Mouse (Mus musculus) hindbrain, postnatal 0 days (tissue): ENCODE results near the gene Kcnj9. TPM values are rescaled to one million over a fixed set of nuclear protein-coding genes. Genes with fewer than 3 reads are reported as not detected.

ENCODE experiments used
- ATAC-seq: fragments of 200-750 bp; cut with Nextera tagmentation; 2 replicates; pipeline ENCODE4 v1.8.0; 2017; ENCODE audit warnings: mild to moderate bottlenecking, moderate TSS enrichment, moderate library complexity
- DNase-seq: peaks from one replicate; pipeline ENCODE4 v3.0.0-alpha.2; 2015; ENCODE audit warnings: low spot score
- H3K27ac ChIP-seq: fragments of 300-500 bp; sonication (generic); 2 replicates; pipeline ENCODE4 v1.5.1; 2014; ENCODE audit warnings: mild to moderate bottlenecking
- H3K27me3 ChIP-seq: fragments of 300-500 bp; sonication (generic); 2 replicates; pipeline ENCODE4 v1.6.1; 2014; ENCODE audit warnings: low read length, mixed read lengths; ENCODE audit not compliant: insufficient read depth
- H3K36me3 ChIP-seq: fragments of 300-500 bp; sonication (generic); 2 replicates; pipeline ENCODE4 v1.6.1; 2014; ENCODE audit warnings: low read length, mixed read lengths; ENCODE audit not compliant: insufficient read depth
- H3K4me1 ChIP-seq: fragments of 300-500 bp; sonication (generic); 2 replicates; pipeline ENCODE4 v1.6.1; 2014; ENCODE audit warnings: antibody characterized with exemption, low read length, mixed read lengths; ENCODE audit not compliant: insufficient read depth
- H3K4me2 ChIP-seq: fragments of 300-500 bp; sonication (generic); 2 replicates; pipeline ENCODE4 v1.6.1; 2014; ENCODE audit warnings: low read depth, mild to moderate bottlenecking, low read length, moderate library complexity, mixed read lengths
- H3K4me3 ChIP-seq: fragments of 300-500 bp; sonication (generic); 2 replicates; pipeline ENCODE4 v1.5.1; 2014; ENCODE audit warnings: low read length
- H3K9ac ChIP-seq: fragments of 300-500 bp; sonication (generic); replicated peaks from 2 replicates; pipeline ENCODE4 v1.6.1; 2014; ENCODE audit warnings: mild to moderate bottlenecking, low read length, moderate library complexity, mixed read lengths
- H3K9me3 ChIP-seq: fragments of 300-500 bp; sonication (generic); 2 replicates; pipeline ENCODE4 v1.6.1; 2016; ENCODE audit warnings: low read length, mixed read lengths
- CTCF ChIP-seq: IDR thresholded peaks from 2 replicates; pipeline ENCODE4 v1.5.1; 2016; ENCODE audit warnings: antibody characterized with exemption, control low read depth, low read depth
- WGBS: fragments of 180-500 bp; shearing (Covaris S2); extraction: QIAGEN DNeasy Blood & Tissue Kit; methylation state at CpG from one replicate; pipeline ENCODE4 v1.1.7; 2014; 5-methylcytosine and 5-hydroxymethylcytosine counted together
- polyA plus RNA-seq: library from polyadenylated mRNA; unstranded; fragments of >200 nt; fragmentation: Nextera tagmentation; extraction: Ambion mirVana; gene quantifications from 2 replicates; pipeline ENCODE4 v1.2.1, GENCODE M21; 2015
- total RNA-seq: library from RNA; depleted of rRNA; stranded (reverse); fragments of >200 nt; gene quantifications from 2 replicates; pipeline ENCODE4 v1.2.3, GENCODE M21; 2014

The Kcnj9 gene
- total and polyA plus RNA-seq, 2 experiments from 2014 or later: 3.6 to 9.8 TPM

DNA sequence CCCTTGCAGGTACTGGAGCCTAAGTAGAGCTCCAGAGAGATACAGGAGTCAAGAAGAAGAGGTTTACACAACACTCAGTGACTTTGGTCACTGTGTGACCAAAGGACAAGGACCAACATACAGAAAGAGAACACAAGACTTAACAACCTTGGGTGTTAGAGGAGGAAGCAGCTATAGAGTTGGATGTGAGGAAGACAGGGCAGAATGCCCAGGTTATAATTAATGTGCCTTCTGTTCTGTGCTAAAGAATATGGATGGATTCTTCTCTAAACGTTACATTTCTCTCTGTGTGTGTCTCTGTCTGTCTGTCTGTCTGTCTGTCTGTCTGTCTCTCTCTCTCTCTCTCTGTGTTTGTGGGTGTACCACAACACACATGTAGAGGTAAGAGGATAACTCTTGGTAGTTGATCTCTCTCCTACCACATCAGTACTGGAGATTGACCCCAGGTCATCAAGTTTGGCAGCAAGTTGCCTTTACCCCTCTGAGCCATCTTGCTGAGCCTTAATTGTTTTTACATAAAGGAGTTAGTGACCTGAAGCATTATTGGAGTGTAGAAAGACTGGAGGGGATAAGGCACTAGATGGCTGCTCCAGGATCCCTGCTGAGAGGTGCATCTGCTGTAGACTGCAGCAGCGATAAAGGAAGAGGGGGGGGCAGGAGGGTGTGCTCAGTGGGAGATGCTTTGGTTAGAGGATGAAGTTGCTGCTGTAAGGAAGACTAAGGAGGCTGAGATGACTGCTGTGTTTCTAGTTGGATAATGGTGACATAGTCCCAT, 8.5 kb upstream of the Kcnj9 start:
- no peaks in the 10 kb centered on the region for H3K36me3 ChIP-seq
- H3K4me2 ChIP-seq: no peak overlapping the region
- H3K4me1 ChIP-seq: peaks cover 8% of the 10 kb centered on the region
- DNase-seq (no peak), ATAC-seq (no peak)
- no peak overlapping the region for H3K9ac ChIP-seq
- no peaks in the 10 kb centered on the region for H3K9me3 ChIP-seq
- H3K4me3 ChIP-seq: no peak overlapping the region
- H3K27me3 ChIP-seq: peaks cover 6% of the 10 kb centered on the region; the same call in 1 of the 2 replicates
- no peak for TF ChIP-seq CTCF
- 22% methylated on average over 2 of the region's 2 CpGs for WGBS
- no peak overlapping the region for H3K27ac ChIP-seq

DNA sequence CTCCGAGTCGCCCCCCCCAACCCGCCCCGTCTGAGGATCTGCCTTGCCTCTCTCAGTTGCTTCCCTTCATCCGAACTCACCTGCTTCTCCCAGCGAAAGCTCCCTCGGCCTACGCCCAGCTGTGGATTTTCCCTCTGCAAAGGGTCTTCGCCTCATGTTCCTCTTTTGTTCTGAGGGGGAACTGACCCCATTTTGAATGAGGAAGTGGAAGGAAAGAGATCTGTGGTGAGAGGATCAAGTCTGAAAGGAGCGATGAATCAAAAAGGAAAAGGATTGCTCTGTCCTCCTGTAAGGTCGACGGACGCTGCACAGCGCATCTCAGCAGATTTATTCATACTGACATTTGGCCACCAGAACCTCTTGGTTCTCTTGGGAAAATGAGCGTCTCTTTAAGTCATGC, 6.7 kb upstream of the Kcnj9 start:
- Histone ChIP-seq H3K36me3 (no peaks in the 10 kb centered on the region), H3K4me3 (no peak overlapping the region), H3K4me2 (no peak overlapping the region), H3K4me1 (peaks cover 8% of the 10 kb centered on the region; the same call in 1 of the 2 replicates), H3K9ac (no peak overlapping the region), H3K27ac (no peak overlapping the region), H3K27me3 (peaks cover 6% of the 10 kb centered on the region; the same call in 1 of the 2 replicates), H3K9me3 (no peaks in the 10 kb centered on the region)
- 78% methylated on average over 15 of the region's 15 CpGs for WGBS
- ATAC-seq: no peak
- no peak for TF ChIP-seq CTCF
- no peak for DNase-seq

DNA sequence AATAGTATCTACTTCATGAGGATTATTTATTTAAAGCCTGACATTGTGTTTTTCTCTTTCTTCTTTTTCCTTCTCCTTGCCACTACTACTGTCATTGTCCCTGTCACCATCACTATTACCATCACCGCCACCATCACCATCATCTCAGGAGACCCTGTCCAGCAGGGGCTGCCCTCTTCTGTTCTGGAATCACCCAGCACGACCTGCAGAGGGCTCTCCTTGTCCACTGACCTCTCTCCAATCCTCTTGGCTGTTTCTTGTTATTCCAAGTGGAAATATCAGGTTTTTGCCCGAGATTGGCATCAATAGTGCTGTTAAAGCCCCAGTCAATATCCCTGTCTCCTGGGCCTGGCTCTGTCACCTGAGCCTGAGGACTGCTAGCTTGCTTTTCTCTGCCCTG, 4.4 kb upstream of the Kcnj9 start:
- Histone ChIP-seq H3K4me1 (peaks cover 5% of the 10 kb centered on the region), H3K9ac (no peak overlapping the region), H3K36me3 (no peaks in the 10 kb centered on the region), H3K9me3 (no peaks in the 10 kb centered on the region), H3K27ac (no peak overlapping the region), H3K4me3 (no peak overlapping the region), H3K27me3 (no peaks in the 10 kb centered on the region), H3K4me2 (no peak overlapping the region)
- peak; percentile 76 for TF ChIP-seq CTCF
- WGBS: 16% methylated on average over 3 of the region's 3 CpGs
- DNase-seq (no peak), ATAC-seq (peak; percentile 46; the same call in 1 of the 2 replicates)

DNA sequence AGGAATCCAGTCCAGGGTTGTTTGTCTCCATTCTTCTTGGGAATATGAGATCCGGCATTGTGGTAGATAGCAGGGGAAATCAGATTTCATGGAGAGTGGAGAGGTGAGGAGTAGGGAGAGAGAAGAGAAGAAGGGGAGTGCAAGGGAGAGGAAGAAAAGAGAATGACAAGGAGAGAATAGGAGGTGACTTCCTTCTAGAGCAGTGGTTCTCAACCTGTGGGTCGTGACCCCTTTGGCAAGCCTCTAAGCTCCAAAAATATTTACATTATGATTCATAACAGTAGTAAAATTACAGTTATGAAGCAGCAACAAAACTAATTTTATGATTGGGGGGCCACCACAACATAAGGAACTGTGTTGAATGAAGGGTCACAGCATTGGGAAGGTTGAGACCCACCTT, 3.8 kb upstream of the Kcnj9 start:
- peaks cover 5% of the 10 kb centered on the region for H3K4me1 ChIP-seq
- H3K4me2 ChIP-seq: no peak overlapping the region
- no peak for TF ChIP-seq CTCF
- no peak overlapping the region for H3K4me3 ChIP-seq
- WGBS: 90% methylated on average over 2 of the region's 2 CpGs
- no peak for ATAC-seq
- H3K27me3 ChIP-seq: no peaks in the 10 kb centered on the region
- no peak overlapping the region for H3K27ac ChIP-seq
- H3K9ac ChIP-seq: no peak overlapping the region
- H3K9me3 ChIP-seq: no peaks in the 10 kb centered on the region
- no peaks in the 10 kb centered on the region for H3K36me3 ChIP-seq
- DNase-seq: no peak

DNA sequence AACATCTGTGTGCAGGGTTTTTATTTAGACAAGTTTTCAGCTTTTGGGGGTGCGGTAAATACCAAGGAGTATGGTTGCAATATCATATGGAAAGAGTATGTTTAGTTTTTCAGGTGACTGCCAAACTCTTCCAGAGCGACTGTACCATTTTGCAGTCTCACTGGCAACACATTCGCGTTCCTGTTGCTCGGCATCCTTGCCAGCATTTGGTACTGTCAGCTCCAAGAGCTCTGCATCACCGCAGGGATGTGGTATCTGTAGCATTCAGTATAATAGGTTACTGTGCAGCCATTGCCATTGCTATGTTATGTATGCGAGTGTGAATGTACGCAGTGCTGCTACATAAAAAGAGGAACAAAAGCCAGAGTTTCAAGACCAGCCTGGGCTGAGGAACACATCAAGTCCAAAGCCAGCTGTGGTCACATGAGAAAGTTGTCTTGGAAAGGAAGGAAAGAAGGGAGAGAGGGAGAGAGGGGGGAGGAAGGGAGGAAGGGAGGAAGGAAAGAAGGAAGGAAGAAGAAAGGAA, 2.4 kb upstream of the Kcnj9 start:
- DNase-seq: no peak
- Histone ChIP-seq H3K4me2 (no peak overlapping the region), H3K9me3 (no peaks in the 10 kb centered on the region), H3K4me1 (peaks cover 5% of the 10 kb centered on the region), H3K9ac (no peak overlapping the region), H3K27me3 (no peaks in the 10 kb centered on the region), H3K4me3 (no peak overlapping the region), H3K36me3 (no peaks in the 10 kb centered on the region), H3K27ac (no peak overlapping the region)
- ATAC-seq: no peak
- WGBS: 49% methylated on average over 8 of the region's 8 CpGs
- no peak for TF ChIP-seq CTCF

DNA sequence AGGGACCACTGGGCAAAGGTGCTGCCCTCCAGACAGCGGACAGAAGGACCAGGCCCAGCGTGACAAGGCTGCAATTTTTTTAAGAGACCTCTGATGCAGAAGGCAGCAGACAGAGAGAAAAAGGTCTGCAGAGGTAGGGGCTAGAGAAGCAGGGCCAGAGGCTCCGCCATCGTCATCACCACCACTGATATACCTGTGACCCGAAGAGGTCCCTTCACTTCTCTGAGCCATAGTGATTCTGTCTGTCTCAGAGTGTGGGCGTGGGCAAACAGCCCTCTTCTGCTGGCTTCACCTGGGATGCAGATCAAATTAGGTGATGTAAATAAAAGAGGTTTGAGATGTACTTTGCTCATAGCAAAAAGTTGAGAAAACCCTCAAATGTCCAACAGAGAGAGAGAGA, 498 bp upstream of the Kcnj9 start:
- no peak for TF ChIP-seq CTCF
- Histone ChIP-seq H3K4me2 (peak overlapping the region; percentile 59), H3K27me3 (no peaks in the 10 kb centered on the region), H3K27ac (peak overlapping the region; percentile 54; the same call in 1 of the 2 replicates), H3K4me3 (no peak overlapping the region; the same call in 1 of the 2 replicates), H3K9me3 (no peaks in the 10 kb centered on the region), H3K36me3 (no peaks in the 10 kb centered on the region), H3K9ac (no peak overlapping the region), H3K4me1 (peaks cover 8% of the 10 kb centered on the region)
- no peak for DNase-seq
- WGBS: 69% methylated on average over 6 of the region's 6 CpGs
- ATAC-seq: peak; percentile 1; the same call in 1 of the 2 replicates

DNA sequence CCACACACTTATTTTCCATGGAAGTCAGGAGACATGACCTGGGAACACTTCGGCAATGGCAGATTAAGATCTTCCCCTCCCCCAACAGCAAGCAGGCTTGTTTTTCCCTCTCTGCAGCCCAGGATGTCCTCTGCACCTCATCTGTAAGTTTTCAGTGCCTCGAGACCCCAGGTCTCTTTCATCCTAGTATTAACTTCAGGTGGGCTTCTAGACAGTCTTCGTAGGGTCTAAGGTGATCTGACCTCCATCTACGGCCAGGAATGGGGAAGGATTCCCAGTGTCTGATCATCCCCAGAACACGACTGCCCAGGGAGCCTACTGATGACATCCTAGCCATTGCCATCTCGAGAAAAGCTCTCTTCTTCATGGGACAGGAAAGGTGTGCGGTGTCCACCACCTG, 657 bp downstream of the Kcnj9 start:
- DNase-seq: no peak
- Histone ChIP-seq H3K27ac (no peak overlapping the region), H3K27me3 (no peaks in the 10 kb centered on the region), H3K4me1 (peaks cover 8% of the 10 kb centered on the region), H3K4me3 (peak overlapping the region; percentile 35), H3K4me2 (peak overlapping the region; percentile 59), H3K9me3 (no peaks in the 10 kb centered on the region), H3K9ac (peak overlapping the region; percentile 44; the same call in 1 of the 2 replicates), H3K36me3 (no peaks in the 10 kb centered on the region)
- WGBS: 85% methylated on average over 7 of the region's 7 CpGs
- TF ChIP-seq CTCF: no peak
- no peak for ATAC-seq
